Mouse (Mus musculus) limb, embryonic 11.5 days (tissue): ENCODE measurements around the gene Pnkd. TPM values are rescaled to one million over a fixed set of nuclear protein-coding genes. Genes with fewer than 3 reads are reported as not detected.

Source experiments
- ATAC-seq: fragments of 200-750 bp; cut with Nextera tagmentation; 2 replicates; pipeline ENCODE4 v1.8.0; 2017; ENCODE audit warnings: low read depth; ENCODE audit not compliant: insufficient number of reproducible peaks, low FRiP score, low TSS enrichment
- DNase-seq: peaks from one replicate; pipeline ENCODE4 v3.0.0-alpha.2; 2015; ENCODE audit warnings: low spot score
- H3K27ac ChIP-seq: fragments of 300-500 bp; sonication (generic); replicated peaks from 2 replicates; pipeline ENCODE4 v1.5.1; 2014; ENCODE audit warnings: low read depth, mild to moderate bottlenecking, low read length
- H3K27me3 ChIP-seq: fragments of 300-500 bp; sonication (generic); 2 replicates; pipeline ENCODE4 v1.6.1; 2014; ENCODE audit warnings: mild to moderate bottlenecking, low read length, mixed read lengths; ENCODE audit not compliant: control insufficient read depth, insufficient read depth
- H3K36me3 ChIP-seq: fragments of 300-500 bp; sonication (generic); 2 replicates; pipeline ENCODE4 v1.6.1; 2014; ENCODE audit warnings: mild to moderate bottlenecking, low read length, moderate library complexity, mixed read lengths; ENCODE audit not compliant: control insufficient read depth, insufficient read depth
- H3K4me1 ChIP-seq: fragments of 300-500 bp; sonication (generic); 2 replicates; pipeline ENCODE4 v1.6.1; 2014; ENCODE audit warnings: low read length, mixed read lengths; ENCODE audit not compliant: control insufficient read depth, insufficient read depth
- H3K4me2 ChIP-seq: fragments of 300-500 bp; sonication (generic); 2 replicates; pipeline ENCODE4 v1.6.1; 2014; ENCODE audit warnings: low read depth, mild to moderate bottlenecking, moderate library complexity; ENCODE audit not compliant: severe bottlenecking
- H3K4me3 ChIP-seq: fragments of 300-500 bp; sonication (generic); 2 replicates; pipeline ENCODE4 v1.5.1; 2014; ENCODE audit warnings: low read depth, low read length
- H3K9ac ChIP-seq: fragments of 300-500 bp; sonication (generic); 2 replicates; pipeline ENCODE4 v1.6.1; 2014; ENCODE audit warnings: mild to moderate bottlenecking, low read length
- H3K9me3 ChIP-seq: fragments of 300-500 bp; sonication (generic); 2 replicates; pipeline ENCODE4 v1.6.1; 2016; ENCODE audit warnings: low read length; ENCODE audit not compliant: control insufficient read depth
- WGBS: fragments of 180-500 bp; shearing (Covaris S2); extraction: QIAGEN DNeasy Blood & Tissue Kit; methylation state at CpG from one replicate; pipeline ENCODE4 v1.1.7; 2014; 5-methylcytosine and 5-hydroxymethylcytosine counted together
- polyA plus RNA-seq: library from polyadenylated mRNA; unstranded; fragments of >200 nt; fragmentation: Nextera tagmentation; extraction: Ambion mirVana; gene quantifications from 2 replicates; pipeline ENCODE4 v1.2.1, GENCODE M21; 2014

The Pnkd gene
- polyA plus RNA-seq, 1 experiment from 2014 or later: 119 TPM

GRCm38 (mm10) chr1:74385531-74385930 is 100.8 kb downstream of the Pnkd start:
- Histone ChIP-seq H3K4me3 (no peak overlapping the region), H3K36me3 (no peaks in the 10 kb centered on the region), H3K4me2 (no peak overlapping the region), H3K4me1 (peaks cover 6% of the 10 kb centered on the region), H3K27me3 (no peaks in the 10 kb centered on the region), H3K9ac (no peak overlapping the region), H3K9me3 (no peaks in the 10 kb centered on the region), H3K27ac (no peak overlapping the region)
- no peak for DNase-seq
- ATAC-seq: no peak
- WGBS: 89% methylated on average over 8 of the region's 8 CpGs

DNA sequence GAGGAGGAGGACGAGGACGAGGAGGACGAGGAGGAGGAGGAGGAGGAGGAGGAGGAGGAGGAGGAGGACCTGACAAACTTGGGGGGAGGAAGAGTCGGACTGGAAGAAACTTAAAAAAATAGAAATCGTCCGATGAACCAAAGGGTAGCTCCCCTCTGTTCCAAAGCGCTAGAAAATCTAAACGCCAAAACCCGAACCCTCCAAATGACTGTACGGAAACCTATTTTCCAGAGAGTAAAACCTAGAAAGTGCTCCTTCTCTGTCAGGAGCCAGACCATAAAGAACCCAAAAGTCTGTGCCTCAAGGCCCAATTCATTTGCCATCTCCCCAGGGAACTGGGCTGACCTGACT is 101.6 kb downstream of the Pnkd start:
- H3K9me3 ChIP-seq: no peaks in the 10 kb centered on the region
- H3K4me3 ChIP-seq: peak overlapping the region; percentile 42
- WGBS: 75% methylated on average over 7 of the region's 10 CpGs
- H3K36me3 ChIP-seq: no peaks in the 10 kb centered on the region
- H3K27me3 ChIP-seq: no peaks in the 10 kb centered on the region
- H3K27ac ChIP-seq: peak overlapping the region; percentile 95
- peak overlapping the region; percentile 61 for H3K4me2 ChIP-seq
- DNase-seq (no peak), ATAC-seq (no peak)
- H3K9ac ChIP-seq: peak overlapping the region; percentile 74
- peaks cover 6% of the 10 kb centered on the region for H3K4me1 ChIP-seq

- Histone ChIP-seq H3K4me1 (peaks cover 6% of the 10 kb centered on the region), H3K27ac (peak overlapping the region; percentile 95), H3K27me3 (no peaks in the 10 kb centered on the region), H3K4me3 (peak overlapping the region; percentile 42), H3K9ac (peak overlapping the region; percentile 74), H3K9me3 (no peaks in the 10 kb centered on the region), H3K36me3 (no peaks in the 10 kb centered on the region), H3K4me2 (peak overlapping the region; percentile 61)
- peak; percentile 98 for DNase-seq
- WGBS: under 1% methylated on average over 26 of the region's 26 CpGs
- ATAC-seq: peak; percentile 89
Observed at GRCm38 (mm10) chr1:74386714-74387385, 102.1 kb downstream of the Pnkd start.

- WGBS: 63% methylated on average over 15 of the region's 15 CpGs
- Histone ChIP-seq H3K4me3 (peak overlapping the region; percentile 42; the same call in 1 of the 2 replicates), H3K36me3 (no peaks in the 10 kb centered on the region), H3K9ac (peak overlapping the region; percentile 74; the same call in 1 of the 2 replicates), H3K4me1 (peaks cover 8% of the 10 kb centered on the region), H3K27ac (peak overlapping the region; percentile 95), H3K4me2 (peak overlapping the region; percentile 61; the same call in 1 of the 2 replicates), H3K27me3 (no peaks in the 10 kb centered on the region), H3K9me3 (no peaks in the 10 kb centered on the region)
- ATAC-seq: no peak
- no peak for DNase-seq
Observed at GRCm38 (mm10) chr1:74387386-74387988, 102.8 kb downstream of the Pnkd start.

- no peak for ATAC-seq
- 83% methylated on average over 7 of the region's 7 CpGs for WGBS
- Histone ChIP-seq H3K27ac (no peak overlapping the region), H3K9me3 (no peaks in the 10 kb centered on the region), H3K4me1 (peaks cover 12% of the 10 kb centered on the region), H3K36me3 (no peaks in the 10 kb centered on the region), H3K9ac (no peak overlapping the region), H3K4me3 (no peak overlapping the region), H3K4me2 (no peak overlapping the region), H3K27me3 (no peaks in the 10 kb centered on the region)
- no peak for DNase-seq
Observed at GRCm38 (mm10) chr1:74388398-74388920, 103.7 kb downstream of the Pnkd start.

DNA sequence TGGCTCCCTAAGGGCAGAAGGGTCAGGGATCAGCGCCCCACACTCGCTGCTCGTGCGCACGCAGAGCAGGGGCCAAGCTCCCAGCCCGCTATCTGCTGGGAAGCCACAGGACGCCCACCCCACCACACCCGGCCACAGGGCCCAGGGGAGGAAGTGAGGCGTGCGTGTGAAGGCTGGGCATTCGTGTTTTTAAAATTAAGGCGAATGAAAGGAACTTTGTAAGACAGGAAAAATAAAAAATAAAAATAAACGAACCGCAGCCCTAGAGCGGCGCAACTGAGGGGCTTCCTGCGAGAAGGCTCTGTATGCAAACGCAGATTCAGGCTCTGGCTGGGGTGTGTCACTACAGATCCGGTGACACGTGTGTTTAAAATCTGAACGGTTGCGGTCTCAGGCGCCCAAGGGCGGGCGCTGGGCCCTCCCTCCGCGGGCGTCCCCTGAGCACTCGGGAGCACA is 105.1 kb downstream of the Pnkd start:
- no peak for ATAC-seq

GRCm38 (mm10) chr1:74390287-74390906 is 105.7 kb downstream of the Pnkd start:
- Histone ChIP-seq H3K9me3 (no peaks in the 10 kb centered on the region), H3K27me3 (no peaks in the 10 kb centered on the region), H3K9ac (no peak overlapping the region; the same call in 1 of the 2 replicates), H3K27ac (no peak overlapping the region), H3K36me3 (peaks cover 8% of the 10 kb centered on the region; the same call in 1 of the 2 replicates), H3K4me2 (peak overlapping the region; percentile 97), H3K4me1 (peaks cover 10% of the 10 kb centered on the region), H3K4me3 (peak overlapping the region; percentile 12)
- peak; percentile 80 for DNase-seq
- 7% methylated on average over 21 of the region's 21 CpGs for WGBS
- ATAC-seq: no peak

More for the DNA sequence above, 105.1 kb downstream of the Pnkd start:
- DNase-seq: peak; percentile 43
- no peak overlapping the region; the same call in 1 of the 2 replicates for H3K9ac ChIP-seq
- WGBS: 5% methylated on average over 29 of the region's 29 CpGs
- peaks cover 7% of the 10 kb centered on the region; the same call in 1 of the 2 replicates for H3K36me3 ChIP-seq
- H3K9me3 ChIP-seq: no peaks in the 10 kb centered on the region
- H3K4me2 ChIP-seq: peak overlapping the region; percentile 97
- H3K4me3 ChIP-seq: peak overlapping the region; percentile 12; the same call in 1 of the 2 replicates
- H3K27me3 ChIP-seq: no peaks in the 10 kb centered on the region
- H3K4me1 ChIP-seq: peaks cover 10% of the 10 kb centered on the region
- peak overlapping the region; percentile 38; the same call in 1 of the 2 replicates for H3K27ac ChIP-seq
